Mouse (Mus musculus) adrenal gland, adult 18-20 months (tissue): ENCODE measurements around the gene Spi1. TPM values are rescaled to one million over a fixed set of nuclear protein-coding genes. Genes with fewer than 3 reads are reported as not detected.
A peak's percentile ranks its signal among the peaks of the same experiment; 100 is the strongest.

Source experiments
- DNase-seq, 2 experiments: peaks; one replicate each; pipeline ENCODE4 v3.0.0; 2021 to 2022; ENCODE audit warnings: low spot score in 2 of 2
- total RNA-seq, 2 experiments: library from RNA; stranded (reverse); gene quantifications; 1 replicate in 1 of 2; 2 replicates in 1 of 2; pipeline ENCODE4 v1.2.3; 2021

Gene Spi1
- total RNA-seq, 2 experiments from 2014 or later, result 5.3 to 9.9 TPM

DNA sequence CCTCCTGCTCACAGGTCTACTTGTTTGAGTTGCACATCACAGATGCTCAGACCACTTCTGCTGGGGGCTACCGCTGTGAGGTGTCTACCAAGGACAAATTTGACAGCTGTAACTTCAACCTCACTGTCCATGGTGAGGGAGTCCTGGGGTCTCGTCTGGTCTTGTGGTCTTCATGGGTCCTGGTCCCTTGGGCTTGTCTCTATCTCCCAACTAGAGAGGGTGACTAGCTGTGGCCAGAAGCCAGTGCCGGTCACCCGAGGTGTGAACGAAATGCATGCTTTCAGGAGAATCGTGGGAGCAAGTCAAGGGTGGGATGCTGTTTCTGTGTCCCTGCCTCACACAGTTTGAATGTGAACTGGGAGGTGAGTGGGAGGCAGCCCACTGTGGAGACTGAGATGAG, 38.8 kb downstream of the Spi1 start:
- DNase-seq, result no peak

DNA sequence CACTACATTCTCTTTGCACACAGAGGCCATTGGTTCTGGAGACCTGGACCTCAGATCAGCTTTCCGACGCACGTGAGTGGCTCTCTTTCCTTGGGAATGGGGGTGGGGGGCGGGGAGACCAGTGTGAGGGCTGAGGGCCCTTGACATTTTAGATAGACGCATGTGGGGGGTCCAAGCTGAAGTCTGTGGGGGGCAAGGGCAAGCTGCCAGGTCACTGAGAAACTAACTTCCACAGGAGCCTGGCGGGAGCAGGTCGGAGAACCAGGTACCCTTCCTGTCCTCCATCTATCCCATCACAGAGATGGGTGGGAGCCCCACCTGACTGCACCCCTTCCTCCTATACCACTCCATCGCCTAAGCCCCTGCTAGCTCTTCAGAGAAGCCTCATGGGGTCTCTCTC, 39.3 kb downstream of the Spi1 start:
- DNase-seq, result no peak

DNA sequence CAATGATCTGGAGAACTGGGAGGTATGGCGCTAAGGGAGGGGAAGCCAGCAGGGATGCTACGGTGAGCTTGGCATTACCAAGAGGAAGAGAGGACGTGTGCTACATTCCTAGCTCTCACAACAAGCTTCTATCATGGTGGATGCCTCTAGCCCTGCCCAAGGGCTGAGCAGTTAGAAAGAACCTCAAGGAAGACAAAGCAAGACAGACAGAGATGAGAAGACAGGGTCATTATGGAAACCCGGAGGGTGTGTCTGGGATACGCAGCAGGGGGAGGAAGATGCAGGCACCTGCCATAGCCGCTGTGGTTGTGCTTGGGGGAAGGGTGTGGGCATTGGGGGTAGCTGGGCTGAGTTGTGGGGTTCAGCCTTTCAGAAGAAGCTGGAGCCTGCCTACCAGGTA, 41.3 kb downstream of the Spi1 start:
- DNase-seq, result no peak

DNA sequence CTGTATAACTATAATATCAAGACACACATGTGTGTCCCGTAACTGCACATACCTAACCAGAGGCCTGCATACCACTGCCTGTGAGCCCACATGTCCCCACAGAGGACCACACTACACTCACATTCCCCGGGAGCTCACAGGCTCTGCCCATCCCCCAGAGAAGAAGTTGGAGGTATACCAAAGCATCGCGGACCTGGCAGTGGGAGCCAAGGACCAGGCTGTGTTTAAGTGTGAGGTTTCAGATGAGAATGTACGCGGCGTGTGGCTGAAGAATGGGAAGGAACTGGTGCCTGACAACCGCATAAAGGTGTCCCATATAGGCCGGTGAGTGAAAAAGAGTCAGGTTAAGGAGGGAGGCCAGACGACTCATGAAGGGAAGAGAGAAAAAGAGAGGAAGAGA, 42.9 kb downstream of the Spi1 start:
- no peak for DNase-seq

DNA sequence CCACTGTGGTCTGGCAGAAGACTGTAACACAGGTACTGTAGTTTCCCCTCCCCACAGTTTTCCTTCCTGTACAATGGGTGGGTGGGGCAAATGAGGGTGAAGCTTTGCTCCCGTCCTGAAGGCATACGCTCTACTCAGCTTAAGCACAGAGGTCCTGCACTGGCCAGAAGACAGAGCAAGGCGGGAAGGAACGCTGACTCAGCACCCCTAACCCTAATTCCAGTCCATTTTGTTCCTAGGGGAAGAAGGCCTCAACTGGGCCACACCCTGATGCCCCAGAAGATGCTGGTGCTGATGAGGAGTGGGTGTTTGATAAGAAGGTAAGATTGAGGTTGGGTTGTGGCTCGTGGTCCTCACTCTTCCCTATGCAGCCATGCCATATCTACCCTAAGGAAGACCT, 46.6 kb downstream of the Spi1 start:
- no peak for DNase-seq

DNA sequence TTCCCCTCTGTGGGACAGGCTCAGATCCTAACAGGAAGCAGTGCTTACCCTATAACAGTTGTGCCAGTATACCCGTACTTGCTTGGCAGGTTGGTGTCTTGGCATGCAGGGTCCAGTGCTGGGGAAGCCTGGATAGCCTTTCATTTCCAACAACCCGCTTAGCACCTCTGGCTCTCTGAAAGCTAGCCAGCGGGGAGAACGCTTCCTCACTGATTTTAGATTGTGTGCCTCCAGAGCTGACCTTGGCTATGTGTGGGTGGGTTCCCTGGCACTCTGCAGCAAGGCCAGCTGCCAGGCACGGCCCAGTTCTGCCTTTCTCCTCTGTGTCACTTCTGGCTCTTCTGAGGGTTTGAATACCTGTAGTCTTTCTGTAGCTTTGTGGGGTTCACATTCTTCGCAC, 47.9 kb downstream of the Spi1 start:
- DNase-seq, result peak in 1 of 2 experiments; percentile 40

DNA sequence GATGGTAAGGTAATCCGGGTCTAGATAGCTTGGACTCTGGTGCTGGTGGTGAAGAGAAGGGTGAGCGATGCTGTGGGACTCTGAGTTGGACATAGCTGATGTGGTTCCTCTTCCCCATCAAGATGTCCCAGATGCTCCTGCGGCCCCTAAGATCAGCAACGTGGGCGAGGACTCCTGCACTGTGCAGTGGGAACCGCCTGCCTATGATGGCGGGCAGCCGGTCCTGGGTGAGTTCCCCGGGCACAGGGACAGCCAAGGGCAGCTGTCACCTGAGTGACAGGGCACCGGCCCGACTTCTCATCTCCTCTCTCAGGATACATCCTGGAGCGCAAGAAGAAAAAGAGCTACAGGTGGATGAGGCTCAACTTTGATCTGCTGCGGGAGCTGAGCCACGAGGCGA, 49.1 kb downstream of the Spi1 start:
- DNase-seq, result no peak

DNA sequence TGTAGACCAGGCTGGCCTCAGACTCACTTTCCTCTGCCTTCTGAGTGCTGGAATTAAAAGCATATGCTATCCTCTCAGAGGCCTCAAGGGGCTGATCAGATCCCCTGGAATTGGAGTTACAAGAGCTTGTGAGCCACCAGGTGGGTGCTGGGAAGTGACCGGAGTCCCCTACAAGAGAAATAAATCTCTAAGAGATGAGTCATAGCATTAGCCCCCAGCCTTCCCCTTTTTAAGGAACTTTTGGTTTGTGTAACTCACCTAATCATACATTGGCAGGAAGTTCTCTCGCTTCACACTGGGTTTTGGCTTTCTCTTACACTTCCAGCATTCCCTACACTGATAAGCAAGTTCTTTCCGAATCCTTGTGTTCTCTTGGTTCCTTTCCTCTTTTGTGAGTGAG, 49.8 kb downstream of the Spi1 start:
- DNase-seq, result no peak

DNA sequence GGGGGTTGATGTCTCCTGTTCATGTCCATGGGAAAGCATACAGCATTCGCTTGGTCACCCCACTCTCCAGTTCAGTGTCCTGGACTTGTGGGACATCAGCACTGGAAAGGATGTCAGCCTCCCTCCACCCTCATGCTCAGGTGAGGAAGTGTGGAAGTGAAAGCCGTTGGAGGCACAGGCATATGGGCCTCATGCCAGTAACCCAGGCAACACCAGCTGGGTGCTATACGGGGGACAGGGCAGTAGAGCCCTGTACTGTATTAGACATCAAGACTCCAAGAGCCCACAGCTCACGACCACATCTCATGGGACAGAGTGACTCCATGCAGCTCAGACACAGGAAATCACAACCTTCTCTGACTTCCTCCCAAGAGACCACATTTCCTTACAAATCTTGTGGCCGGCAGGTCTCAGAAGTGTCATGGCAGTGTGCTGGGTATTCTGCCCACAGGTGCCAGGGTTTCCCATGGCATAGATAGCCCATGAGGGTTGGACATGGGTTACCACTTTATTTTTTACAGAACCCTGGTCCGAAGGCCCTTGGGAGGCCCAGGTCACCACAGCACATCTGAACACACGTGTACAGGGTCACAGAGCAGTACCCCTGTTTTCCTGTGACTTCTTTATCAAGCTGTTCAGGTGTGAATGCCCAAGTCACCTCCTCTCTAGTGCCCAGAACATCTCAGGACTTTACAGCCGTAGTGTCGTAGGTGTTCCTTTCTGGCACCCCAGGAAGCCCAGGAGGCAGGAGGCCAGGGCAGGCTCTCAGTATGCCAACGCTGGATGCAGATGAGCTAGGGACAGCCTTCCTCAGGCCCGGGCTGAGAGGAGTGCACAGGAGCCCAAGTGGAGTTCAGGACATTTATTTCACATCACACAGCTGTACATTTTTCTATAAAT, 54.6 kb downstream of the Spi1 start:
- no peak for DNase-seq

DNA sequence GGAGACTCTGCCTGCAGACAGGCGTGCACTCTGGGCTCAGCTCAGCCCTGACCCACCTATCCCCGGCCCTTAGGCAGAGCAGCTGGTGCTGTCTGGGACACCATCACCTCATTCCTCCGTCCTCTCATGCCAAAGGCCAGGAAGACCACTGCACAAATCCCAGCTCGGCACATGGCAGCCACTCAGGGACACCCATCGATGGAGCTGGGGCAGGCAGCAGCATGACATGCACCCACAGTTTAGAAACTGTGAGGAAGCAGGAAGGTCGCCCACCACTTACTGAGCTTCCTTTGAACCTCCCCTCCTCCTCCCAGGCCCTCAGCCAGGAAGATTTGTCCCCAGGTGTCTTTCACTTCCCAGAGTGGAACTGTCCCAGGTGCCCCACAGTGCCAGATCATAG, 55.3 kb downstream of the Spi1 start:
- no peak for DNase-seq

DNA sequence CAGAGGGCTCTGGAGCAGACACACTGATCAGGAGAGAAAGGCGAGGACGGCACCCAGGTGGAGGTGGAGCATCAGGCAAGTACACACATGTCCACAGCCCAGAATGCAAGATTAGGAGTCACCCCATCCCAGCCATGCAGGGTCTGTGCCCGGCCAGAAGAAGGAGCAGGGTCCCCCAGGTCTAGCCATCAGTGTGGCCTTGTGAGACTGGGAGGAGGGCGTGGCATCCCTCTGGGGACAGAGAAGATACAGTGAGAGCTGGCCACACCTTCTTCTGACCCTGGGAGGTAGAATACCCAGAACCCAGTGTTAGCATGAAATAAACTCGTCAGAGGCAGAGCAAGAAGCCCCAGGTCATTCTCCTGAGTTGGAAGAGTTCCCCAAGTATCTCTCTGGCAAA, 57.1 kb downstream of the Spi1 start:
- DNase-seq, result no peak

DNA sequence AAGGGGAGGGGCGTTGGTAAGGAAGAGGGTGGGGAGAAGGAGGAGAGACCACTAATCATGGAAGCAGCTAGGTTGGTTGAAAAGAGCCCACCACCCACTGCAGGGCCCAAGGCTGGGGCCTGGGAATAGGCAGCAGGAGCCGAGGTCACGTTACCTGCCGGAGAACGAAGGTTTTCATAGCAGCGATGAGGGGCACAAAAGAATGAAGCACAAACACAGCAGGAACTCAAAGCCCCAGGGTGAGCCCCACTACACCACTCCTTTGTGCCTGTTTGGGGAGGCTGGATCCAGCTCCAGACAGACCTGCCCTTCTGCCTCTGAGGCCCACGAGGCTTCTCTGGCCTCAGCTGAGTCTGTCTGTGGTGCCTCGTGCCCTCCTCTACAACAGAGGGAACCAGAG, 57.6 kb downstream of the Spi1 start:
- no peak for DNase-seq

DNA sequence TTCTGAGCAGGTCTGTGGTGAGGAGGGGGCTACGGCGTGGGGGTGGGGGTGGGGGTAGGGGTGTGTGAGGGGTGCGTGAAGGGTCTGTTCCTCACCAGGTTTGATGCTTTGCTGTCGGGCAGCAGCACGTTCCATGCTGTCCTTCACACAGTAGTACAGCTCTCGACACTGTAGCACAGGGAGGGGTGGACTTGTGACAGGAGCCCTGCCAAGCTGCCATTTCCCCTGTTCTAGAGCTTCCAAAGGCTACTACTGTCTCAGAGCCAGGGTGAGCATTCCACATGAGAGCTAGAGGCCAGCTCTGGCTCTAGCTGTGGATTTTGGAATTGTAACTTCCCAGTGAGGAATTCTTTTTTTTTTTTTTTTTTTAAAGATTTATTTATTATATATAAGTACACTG, 60.7 kb downstream of the Spi1 start:
- no peak for DNase-seq

DNA sequence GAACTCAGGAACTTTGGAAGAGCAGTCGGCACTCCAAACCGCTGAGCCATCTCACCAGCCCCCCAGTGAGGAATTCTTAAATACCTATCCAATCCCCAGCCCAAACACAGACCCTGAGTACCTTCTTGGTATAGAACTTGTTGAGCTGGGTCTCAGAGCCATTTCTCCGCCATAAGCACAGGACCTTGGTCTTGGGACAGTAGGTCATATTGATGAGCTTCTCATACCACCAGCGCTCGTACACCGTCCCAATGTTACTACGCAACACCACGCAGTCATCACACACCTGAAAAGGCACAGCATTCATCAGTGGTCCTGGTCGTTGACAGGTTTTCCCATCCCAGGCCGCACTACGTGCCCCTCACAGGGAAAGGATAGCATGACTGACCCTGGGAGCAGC, 61.2 kb downstream of the Spi1 start:
- DNase-seq, result no peak

DNA sequence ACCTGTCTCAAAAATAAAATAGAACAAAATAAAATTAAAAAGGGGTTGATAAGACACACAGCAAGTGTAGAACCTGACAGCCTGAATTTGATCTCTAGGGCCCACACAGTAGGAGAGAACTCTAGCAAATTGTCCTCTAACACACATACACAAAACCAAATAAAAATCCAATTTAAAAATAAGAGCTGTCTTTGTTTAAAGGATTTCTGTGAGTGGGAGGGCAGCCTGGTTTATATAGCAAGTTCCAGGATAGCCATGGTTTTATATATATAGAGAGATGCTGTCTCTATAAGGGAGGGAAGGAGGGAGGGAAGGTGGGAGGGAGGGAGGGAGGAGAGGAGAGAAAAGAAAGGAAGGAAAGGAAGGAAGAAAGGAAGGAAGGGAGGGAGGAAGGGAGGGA, 65.9 kb downstream of the Spi1 start:
- no peak for DNase-seq

DNA sequence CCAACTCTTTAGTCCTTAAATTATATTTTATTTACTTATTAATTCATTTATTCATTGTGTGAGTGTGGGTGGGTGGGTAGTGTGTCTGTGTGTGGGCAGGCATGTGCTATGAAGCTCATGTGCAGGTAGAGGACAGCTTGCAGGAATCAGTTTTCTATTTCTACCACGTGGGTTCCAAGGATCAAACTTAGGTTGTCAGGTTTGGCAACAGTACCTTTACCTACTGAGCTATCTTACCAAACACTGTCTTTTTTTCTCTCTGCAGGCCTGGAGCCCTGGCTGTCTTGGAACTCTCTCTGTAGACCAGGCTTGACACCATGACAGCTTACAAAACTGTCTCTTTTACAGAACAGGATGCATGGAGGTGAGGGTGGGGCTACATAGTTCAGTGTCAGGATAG, 69.1 kb downstream of the Spi1 start:
- no peak for DNase-seq

DNA sequence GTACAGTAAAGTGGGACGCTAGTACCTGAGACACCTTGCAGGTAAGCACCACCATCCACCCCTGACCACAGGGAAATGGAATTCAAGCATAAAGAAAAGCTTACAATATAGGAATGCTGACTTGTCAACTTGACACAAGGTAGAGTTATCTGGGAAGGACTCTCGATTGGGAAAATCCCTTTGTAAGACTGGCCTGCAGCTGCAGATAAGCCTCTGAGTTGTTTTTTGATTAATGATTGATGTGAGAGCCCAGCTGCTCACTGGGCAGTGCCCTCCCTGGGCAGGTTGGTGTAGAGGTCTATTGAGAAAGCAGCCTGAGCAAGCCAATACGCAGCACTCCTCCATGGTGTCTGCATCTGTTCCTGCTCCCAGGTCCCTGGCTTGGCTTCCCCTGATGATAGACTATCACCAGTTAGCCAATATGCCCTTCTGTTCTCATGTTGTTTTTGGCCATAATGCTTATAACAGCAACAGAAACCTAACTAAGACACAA, 70.7 kb downstream of the Spi1 start:
- DNase-seq, result no peak

DNA sequence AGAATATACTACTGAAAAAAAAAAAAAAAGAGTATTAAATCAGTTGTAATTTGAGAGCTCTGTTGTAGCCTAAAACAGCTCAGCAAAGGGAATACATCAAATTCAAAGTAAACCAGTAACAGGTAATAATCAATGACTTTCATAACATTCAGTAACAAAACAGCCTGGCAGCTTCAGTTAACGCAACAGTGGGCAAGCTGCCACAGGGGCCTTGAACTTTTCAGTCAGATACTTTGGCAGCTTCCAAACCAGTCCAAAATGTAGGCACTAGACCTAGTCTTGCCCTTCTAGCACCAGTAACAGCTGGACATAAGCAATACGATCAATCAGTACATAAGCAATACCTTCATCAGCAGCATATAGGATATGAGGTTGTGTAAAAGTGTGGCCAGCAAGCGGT, 71.9 kb downstream of the Spi1 start:
- peak in 1 of 2 experiments; percentile 48 for DNase-seq

DNA sequence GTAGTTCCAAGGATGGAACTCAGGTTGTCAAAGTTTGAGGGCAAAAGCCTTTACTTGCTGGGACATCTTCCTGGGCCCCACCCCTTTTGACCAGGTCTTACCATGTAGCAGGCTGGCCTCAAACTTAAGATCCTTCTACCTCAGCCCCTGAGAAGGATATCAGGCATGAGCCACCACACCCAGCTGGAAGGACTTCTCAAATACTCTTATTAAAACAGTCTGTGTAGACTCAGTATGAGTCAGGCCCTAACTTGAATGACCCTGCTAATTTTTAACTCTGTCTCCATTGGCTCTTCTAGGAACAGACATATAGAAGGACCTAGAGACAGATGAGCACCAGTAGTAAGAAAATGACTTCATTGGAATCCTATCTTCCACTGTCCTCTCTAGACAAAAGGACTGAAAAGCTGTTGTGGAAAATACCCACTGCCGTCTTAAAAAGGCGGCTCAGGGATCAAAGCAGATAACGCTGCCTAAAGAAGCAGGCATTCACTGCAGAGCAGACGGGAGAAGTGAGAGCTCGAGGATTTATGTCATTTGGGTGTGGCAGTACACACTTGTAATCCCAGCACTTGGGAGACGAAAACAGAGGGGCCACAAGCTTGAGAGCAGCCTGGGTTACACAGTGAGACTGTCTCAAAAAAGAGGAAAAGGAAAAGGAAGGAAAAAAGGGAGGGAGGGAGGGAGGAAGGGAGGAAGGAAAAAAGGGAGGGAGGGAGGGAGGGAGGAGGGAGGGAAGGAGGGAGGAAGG, 75.0 kb downstream of the Spi1 start:
- no peak for DNase-seq

DNA sequence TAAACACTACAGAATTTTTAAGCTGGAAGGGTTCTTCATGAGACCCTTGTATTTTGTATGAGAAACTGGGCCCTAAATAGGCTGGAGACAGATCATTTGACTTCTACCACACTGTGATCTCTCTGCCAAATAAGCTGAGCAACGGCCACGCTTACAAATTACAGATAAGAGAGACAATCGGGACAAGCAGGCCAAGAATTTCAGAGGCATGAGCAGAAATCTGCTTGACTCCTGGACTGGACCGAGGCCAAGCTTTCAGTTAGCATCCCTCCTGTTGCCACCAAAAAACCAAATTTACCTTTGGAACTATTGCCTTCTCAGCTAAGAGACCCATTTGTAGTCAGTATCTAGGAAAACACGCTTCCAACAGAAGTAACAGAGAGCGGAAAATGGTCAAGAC, 78.4 kb downstream of the Spi1 start:
- DNase-seq, result no peak

DNA sequence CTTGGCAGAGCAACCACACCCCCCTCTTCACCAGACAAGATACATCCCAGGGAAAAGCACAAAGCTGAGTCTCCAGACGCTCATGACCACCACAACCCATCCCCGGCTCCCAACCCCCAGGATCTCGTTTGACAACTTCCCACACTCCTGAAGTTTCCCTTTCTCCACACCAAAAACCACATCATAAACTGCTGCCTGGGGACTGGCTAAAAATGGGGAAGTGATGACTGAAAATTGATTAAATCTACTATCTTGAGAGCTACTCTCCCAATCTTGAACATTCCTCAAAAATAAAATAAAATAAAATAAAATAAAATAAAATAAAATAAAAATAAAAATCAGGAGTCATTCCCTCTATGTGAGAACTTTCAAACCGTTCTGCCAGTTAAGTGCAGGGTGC, 80.8 kb downstream of the Spi1 start:
- DNase-seq, result no peak

DNA sequence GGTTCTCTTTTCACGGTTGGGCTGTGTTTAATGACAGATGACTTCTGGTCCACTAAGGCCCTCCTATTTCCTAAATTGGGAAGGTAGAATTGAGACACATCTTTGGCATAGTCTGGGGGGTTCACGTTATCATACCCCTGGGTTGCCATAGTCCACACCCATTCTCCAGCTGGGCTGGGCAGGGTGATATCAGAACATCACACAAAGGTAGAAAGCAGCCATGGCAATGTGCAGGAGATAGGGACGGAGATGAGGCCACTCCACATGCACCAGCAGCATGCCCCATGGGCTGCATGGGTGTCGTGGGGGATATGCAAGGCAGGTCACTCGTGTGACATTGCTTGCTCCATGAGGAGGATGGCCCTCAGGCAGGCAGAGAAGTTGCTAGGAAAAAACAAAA, 81.3 kb downstream of the Spi1 start:
- no peak for DNase-seq
